Mouse (Mus musculus) forebrain, embryonic 12.5 days (tissue): ENCODE data around the gene Ccl28. TPM values are rescaled to one million over a fixed set of nuclear protein-coding genes. Genes with fewer than 3 reads are reported as not detected.

Experiments
- ATAC-seq: fragments of 200-750 bp; cut with Nextera tagmentation; 2 replicates; pipeline ENCODE4 v1.8.0; 2017; ENCODE audit warnings: moderate TSS enrichment; ENCODE audit not compliant: low FRiP score
- H3K27ac ChIP-seq: fragments of 300-500 bp; sonication (generic); 2 replicates; pipeline ENCODE4 v1.5.1; 2016; ENCODE audit warnings: mild to moderate bottlenecking
- H3K27me3 ChIP-seq: fragments of 300-500 bp; sonication (generic); 2 replicates; pipeline ENCODE4 v1.6.1; 2016; ENCODE audit warnings: mild to moderate bottlenecking
- H3K36me3 ChIP-seq: fragments of 300-500 bp; sonication (generic); replicated peaks from 2 replicates; pipeline ENCODE4 v1.6.1; 2016; ENCODE audit warnings: mild to moderate bottlenecking
- H3K4me1 ChIP-seq: fragments of 300-500 bp; sonication (generic); 2 replicates; pipeline ENCODE4 v1.6.1; 2016
- H3K4me2 ChIP-seq: fragments of 300-500 bp; sonication (generic); 2 replicates; pipeline ENCODE4 v1.6.1; 2016; ENCODE audit warnings: mild to moderate bottlenecking, moderate library complexity
- H3K4me3 ChIP-seq: fragments of 300-500 bp; sonication (generic); replicated peaks from 2 replicates; pipeline ENCODE4 v1.5.1; 2016; ENCODE audit warnings: mild to moderate bottlenecking
- H3K9ac ChIP-seq: fragments of 300-500 bp; sonication (generic); 2 replicates; pipeline ENCODE4 v1.6.1; 2016; ENCODE audit warnings: mild to moderate bottlenecking
- H3K9me3 ChIP-seq: fragments of 300-500 bp; sonication (generic); 2 replicates; pipeline ENCODE4 v1.6.1; 2016
- WGBS: fragments of 180-500 bp; shearing (Covaris S2); methylation state at CpG from one replicate; pipeline ENCODE4 v1.1.7; 2016; 5-methylcytosine and 5-hydroxymethylcytosine counted together
- polyA plus RNA-seq: library from polyadenylated mRNA; unstranded; fragments of >200 nt; fragmentation: Nextera tagmentation; extraction: Ambion mirVana; gene quantifications from 2 replicates; pipeline ENCODE4 v1.2.1, GENCODE M21; 2016

Ccl28 gene
- polyA plus RNA-seq, 1 experiment from 2014 or later: 0.09 TPM

DNA sequence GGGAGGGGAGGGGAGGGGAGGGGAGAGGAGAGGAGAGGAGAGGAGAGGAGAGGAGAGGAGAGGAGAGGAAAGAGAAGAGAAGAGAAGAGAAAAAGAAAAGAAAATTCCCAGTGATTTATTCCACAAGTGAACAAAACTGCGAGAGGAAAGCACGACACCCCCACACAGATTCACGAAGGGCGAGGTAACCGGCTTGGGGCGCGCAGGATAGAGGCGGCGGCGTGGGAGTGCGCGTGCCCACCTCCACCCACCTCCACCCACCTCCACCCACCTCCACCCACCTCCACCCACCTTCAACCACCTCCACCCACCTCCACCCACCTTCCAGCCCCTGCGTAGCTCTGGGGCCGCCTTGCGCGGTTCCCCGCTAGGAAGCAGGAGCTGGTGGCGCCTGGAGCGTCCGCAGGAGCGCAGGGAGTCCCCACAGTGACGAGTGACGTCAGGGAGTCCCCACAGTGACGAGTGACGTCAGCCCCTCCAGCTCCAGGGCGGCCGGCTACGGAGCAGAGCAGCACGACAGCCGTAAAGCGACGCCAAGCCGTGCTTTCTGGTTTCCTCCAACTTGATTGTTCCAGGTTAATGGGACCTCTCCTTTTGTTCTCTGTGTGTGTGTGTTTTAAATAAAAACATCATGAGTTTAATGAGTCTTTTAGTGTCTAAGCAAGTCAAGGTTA lies 8.0 kb downstream of the Ccl28 start:
- Histone ChIP-seq H3K4me2 (peak overlapping the region; percentile 60), H3K27ac (no peak overlapping the region), H3K4me1 (no peaks in the 10 kb centered on the region), H3K27me3 (0 out of 2 replicates have a peak, but pooled peaks cover 3% of the 10 kb centered on the region), H3K4me3 (peak overlapping the region; percentile 49), H3K9me3 (no peaks in the 10 kb centered on the region), H3K9ac (peak overlapping the region; percentile 38), H3K36me3 (no peaks in the 10 kb centered on the region)
- 9% methylated on average over 32 of the region's 33 CpGs for WGBS
- peak; percentile 97 for ATAC-seq

DNA sequence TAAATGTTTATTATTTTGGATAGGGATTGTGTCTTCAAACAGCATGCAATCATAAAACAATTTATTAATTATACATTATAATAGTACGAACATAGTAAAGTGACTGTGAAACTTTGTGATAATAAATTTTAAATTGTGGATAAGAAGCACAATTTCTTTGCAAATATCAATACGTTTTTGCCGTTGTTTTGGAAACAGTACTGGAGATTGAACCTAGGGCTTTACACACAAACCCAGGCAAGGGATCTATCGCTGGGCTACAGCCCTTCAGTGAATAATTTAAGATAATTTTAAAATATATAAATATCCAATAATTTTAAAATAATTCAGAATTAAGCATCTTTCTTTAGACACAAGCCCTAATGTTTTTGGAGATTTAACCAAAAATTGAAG lies 8.5 kb downstream of the Ccl28 start:
- no peak overlapping the region; the same call in 1 of the 2 replicates for H3K4me3 ChIP-seq
- 0 out of 2 replicates have a peak, but pooled peaks cover 3% of the 10 kb centered on the region for H3K27me3 ChIP-seq
- peak; percentile 39; the same call in 1 of the 2 replicates for ATAC-seq
- 88% methylated on average over 4 of the region's 4 CpGs for WGBS
- no peaks in the 10 kb centered on the region for H3K9me3 ChIP-seq
- H3K9ac ChIP-seq: no peak overlapping the region
- no peaks in the 10 kb centered on the region for H3K36me3 ChIP-seq
- H3K4me2 ChIP-seq: peak overlapping the region; percentile 60; the same call in 1 of the 2 replicates
- no peak overlapping the region for H3K27ac ChIP-seq
- H3K4me1 ChIP-seq: no peaks in the 10 kb centered on the region

DNA sequence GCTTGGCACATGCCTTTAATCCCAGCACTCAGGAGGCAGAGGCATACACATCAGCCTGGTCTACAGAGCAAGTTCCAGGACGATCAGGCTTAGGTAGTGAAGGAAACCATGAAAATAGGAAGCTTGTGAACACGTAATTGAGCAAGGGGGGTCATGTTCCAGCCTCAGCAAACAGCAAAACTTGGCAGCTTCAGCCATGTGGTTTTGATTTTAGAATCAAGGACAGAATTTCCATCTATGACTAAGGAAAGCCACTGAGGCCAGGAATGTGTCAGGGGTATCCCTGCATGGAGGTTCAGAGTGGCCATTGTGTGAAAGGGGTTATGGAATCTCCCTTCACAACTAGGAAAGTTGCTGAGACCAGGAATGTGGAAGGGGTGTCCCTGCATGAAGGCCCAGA lies 11.9 kb downstream of the Ccl28 start:
- WGBS: 77% methylated on average over 2 of the region's 2 CpGs
- H3K9ac ChIP-seq: no peak overlapping the region
- no peaks in the 10 kb centered on the region for H3K9me3 ChIP-seq
- no peak overlapping the region for H3K27ac ChIP-seq
- H3K36me3 ChIP-seq: no peaks in the 10 kb centered on the region
- no peak for ATAC-seq
- no peak overlapping the region for H3K4me2 ChIP-seq
- no peaks in the 10 kb centered on the region for H3K4me1 ChIP-seq
- H3K4me3 ChIP-seq: no peak overlapping the region
- 0 out of 2 replicates have a peak, but pooled peaks cover 3% of the 10 kb centered on the region for H3K27me3 ChIP-seq

DNA sequence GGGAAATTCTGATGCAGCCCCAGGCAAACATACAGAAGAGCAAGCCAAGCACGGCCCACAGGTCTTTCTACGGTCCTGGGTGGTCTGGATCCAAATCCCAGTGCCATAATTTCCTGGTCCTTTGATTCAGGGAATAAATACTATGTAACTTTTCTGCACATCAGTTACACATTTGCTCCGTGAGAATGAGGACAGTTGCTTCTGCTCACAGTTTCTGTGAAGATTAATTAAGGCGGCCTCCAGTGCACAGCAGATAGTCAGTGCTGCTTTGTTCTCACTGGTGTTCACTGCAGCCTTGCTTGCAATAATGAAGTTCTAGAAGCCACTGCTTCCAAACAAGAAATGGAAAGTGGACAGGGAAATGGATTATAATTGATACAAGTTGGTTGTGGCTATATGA lies 14.2 kb downstream of the Ccl28 start:
- ATAC-seq: no peak
- Histone ChIP-seq H3K4me2 (no peak overlapping the region), H3K4me1 (no peaks in the 10 kb centered on the region), H3K9me3 (no peaks in the 10 kb centered on the region), H3K36me3 (no peaks in the 10 kb centered on the region), H3K27me3 (0 out of 2 replicates have a peak, but pooled peaks cover 3% of the 10 kb centered on the region), H3K9ac (no peak overlapping the region), H3K27ac (no peak overlapping the region), H3K4me3 (no peak overlapping the region)
- WGBS: 78% methylated on average over 4 of the region's 4 CpGs

DNA sequence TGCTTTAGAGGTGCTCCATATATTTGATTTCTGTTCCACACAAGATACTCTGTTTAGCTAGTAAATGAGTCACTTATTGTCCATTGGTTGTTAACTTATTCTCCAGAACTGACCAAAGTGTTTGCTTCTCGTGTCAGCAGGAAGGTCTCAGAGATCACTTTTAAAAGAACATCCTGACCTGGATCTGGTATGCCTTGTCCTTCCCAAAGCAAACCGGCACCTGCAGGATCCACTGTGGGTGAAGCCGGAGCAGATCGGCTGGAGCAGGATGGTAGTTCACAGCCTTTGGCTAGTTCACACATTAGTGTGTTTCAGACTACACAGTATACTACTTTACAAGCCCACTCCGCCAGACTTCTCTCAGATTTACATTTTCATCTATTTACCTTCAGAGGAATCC lies 14.8 kb downstream of the Ccl28 start:
- Histone ChIP-seq H3K9me3 (no peaks in the 10 kb centered on the region), H3K4me3 (no peak overlapping the region), H3K9ac (no peak overlapping the region), H3K4me1 (no peaks in the 10 kb centered on the region), H3K4me2 (no peak overlapping the region), H3K36me3 (no peaks in the 10 kb centered on the region), H3K27me3 (0 out of 2 replicates have a peak, but pooled peaks cover 3% of the 10 kb centered on the region), H3K27ac (no peak overlapping the region)
- 88% methylated on average over 5 of the region's 5 CpGs for WGBS
- ATAC-seq: no peak

DNA sequence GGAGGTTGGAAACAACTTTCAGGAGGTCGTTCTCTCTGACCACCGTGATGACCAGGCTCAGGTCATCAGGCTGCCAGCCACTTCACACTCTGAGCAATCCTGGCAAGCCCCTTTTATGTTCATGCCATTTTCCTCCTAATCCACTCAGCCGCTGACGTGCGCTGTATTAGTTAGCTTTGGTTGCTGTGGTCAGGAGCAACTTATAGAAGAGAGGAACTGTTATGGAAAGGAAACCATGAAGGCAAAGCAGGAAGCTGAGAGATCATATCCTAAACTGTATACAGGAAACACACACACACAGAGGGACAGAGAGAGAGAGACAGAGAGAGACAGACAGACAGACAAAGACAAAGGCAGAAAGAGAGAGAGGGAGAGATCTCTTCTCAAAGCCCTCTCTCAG lies 15.7 kb downstream of the Ccl28 start:
- no peak overlapping the region for H3K4me2 ChIP-seq
- WGBS: 77% methylated on average over 5 of the region's 5 CpGs

DNA sequence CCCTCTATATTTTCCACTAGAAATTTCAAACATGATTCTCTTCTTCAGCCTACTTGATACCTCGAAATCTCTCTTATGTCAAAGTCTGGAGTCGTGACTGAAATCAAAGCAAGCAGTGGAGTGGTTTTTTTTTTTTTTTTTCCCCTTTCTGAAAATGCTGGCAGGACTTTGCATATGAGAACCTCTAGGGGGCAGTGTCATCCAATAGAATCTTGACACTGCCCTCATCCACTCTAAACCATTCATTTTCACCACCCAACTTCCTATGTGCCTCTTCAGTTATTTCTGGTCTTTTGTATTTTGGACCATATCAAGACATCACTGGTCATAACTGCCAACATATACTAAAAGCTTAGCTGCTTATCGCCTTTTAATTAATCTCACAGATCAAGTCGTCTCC lies 16.9 kb downstream of the Ccl28 start:
- H3K4me1 ChIP-seq: no peaks in the 10 kb centered on the region
- no peaks in the 10 kb centered on the region for H3K36me3 ChIP-seq
- H3K27ac ChIP-seq: no peak overlapping the region
- no peak overlapping the region for H3K4me3 ChIP-seq
- H3K27me3 ChIP-seq: no peaks in the 10 kb centered on the region
- no peak overlapping the region for H3K9ac ChIP-seq
- no peak for ATAC-seq
- no peaks in the 10 kb centered on the region for H3K9me3 ChIP-seq
- H3K4me2 ChIP-seq: no peak overlapping the region
- WGBS: 36% methylated on average over 4 of the region's 4 CpGs

More for the DNA sequence above, 15.7 kb downstream of the Ccl28 start:
- no peak overlapping the region for H3K9ac ChIP-seq
- H3K36me3 ChIP-seq: no peaks in the 10 kb centered on the region
- no peaks in the 10 kb centered on the region for H3K27me3 ChIP-seq
- H3K9me3 ChIP-seq: no peaks in the 10 kb centered on the region
- H3K4me3 ChIP-seq: no peak overlapping the region
- H3K4me1 ChIP-seq: no peaks in the 10 kb centered on the region
- H3K27ac ChIP-seq: no peak overlapping the region
- ATAC-seq: no peak

DNA sequence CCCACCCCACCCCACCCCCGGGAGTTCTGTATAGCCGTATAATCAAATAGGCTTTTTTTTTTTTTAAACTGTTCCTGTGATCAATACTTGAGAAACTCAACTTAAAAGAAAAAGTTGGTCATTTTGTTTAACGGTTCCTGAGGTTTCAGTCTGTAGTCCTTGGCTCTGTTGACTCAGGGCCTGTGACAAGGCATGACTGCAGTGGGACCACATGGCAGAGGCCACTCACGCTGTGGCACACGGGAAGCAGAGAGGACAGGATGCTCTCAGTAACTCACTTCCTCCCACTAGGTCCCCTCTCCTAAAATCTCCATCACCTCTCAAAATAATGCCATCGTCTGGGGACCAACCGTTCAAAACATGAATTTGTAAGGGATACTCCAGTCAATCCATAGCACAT lies 17.5 kb downstream of the Ccl28 start:
- H3K36me3 ChIP-seq: no peaks in the 10 kb centered on the region
- H3K27me3 ChIP-seq: no peaks in the 10 kb centered on the region
- no peak overlapping the region for H3K4me3 ChIP-seq
- H3K4me1 ChIP-seq: no peaks in the 10 kb centered on the region
- WGBS: 81% methylated on average over 7 of the region's 7 CpGs
- H3K9ac ChIP-seq: no peak overlapping the region
- no peak overlapping the region for H3K4me2 ChIP-seq
- no peak overlapping the region for H3K27ac ChIP-seq
- ATAC-seq: no peak
- H3K9me3 ChIP-seq: no peaks in the 10 kb centered on the region

DNA sequence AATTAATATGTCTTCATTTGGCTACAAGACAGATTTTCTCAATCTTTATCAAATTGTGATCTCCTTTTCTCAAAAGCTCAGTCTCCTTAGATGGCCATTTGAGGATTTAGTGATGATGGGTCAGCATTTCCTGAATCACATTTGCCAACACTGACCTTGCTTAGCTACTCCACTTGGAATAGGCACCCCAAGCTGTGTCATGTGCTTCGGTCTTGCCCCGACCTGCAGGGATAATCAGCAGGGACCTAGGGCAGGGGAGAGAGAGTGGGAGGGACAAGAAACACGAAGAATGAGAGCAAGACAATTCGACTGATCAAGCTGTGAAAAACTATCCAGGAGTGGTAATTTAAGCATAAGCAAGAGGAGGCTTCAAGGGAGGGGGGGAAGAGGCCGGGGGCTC lies 21.1 kb downstream of the Ccl28 start:
- no peak overlapping the region for H3K9ac ChIP-seq
- H3K4me3 ChIP-seq: no peak overlapping the region
- H3K27me3 ChIP-seq: no peaks in the 10 kb centered on the region
- H3K36me3 ChIP-seq: no peaks in the 10 kb centered on the region
- WGBS: 70% methylated on average over 5 of the region's 5 CpGs
- no peak overlapping the region for H3K27ac ChIP-seq
- peaks cover 4% of the 10 kb centered on the region; the same call in 1 of the 2 replicates for H3K4me1 ChIP-seq
- H3K9me3 ChIP-seq: no peaks in the 10 kb centered on the region
- ATAC-seq: no peak
- H3K4me2 ChIP-seq: no peak overlapping the region

DNA sequence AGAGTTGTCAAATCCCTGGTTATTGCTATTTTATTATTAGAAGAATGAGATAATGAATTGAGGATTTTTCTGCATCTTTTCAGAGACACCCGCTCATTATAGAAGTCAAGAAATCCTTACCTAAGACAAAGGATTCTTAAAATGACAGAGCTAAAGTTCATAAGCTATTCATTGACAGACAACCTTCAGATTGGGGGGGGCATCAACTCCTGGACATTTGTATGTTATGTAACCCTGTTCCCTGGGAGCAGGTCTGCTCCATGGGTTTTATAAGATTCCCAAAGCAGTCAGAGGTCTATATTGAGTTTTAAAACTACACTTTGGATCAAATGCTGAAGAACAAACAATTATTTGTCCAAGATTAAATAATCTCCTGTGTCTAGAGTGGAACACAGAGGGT lies 22.9 kb downstream of the Ccl28 start:
- Histone ChIP-seq H3K4me3 (no peak overlapping the region), H3K27ac (no peak overlapping the region), H3K4me1 (peaks cover 4% of the 10 kb centered on the region; the same call in 1 of the 2 replicates), H3K36me3 (no peaks in the 10 kb centered on the region), H3K27me3 (no peaks in the 10 kb centered on the region), H3K9ac (no peak overlapping the region), H3K4me2 (no peak overlapping the region), H3K9me3 (no peaks in the 10 kb centered on the region)
- no peak for ATAC-seq
- WGBS: 98% methylated on average over 1 of the region's 1 CpGs

DNA sequence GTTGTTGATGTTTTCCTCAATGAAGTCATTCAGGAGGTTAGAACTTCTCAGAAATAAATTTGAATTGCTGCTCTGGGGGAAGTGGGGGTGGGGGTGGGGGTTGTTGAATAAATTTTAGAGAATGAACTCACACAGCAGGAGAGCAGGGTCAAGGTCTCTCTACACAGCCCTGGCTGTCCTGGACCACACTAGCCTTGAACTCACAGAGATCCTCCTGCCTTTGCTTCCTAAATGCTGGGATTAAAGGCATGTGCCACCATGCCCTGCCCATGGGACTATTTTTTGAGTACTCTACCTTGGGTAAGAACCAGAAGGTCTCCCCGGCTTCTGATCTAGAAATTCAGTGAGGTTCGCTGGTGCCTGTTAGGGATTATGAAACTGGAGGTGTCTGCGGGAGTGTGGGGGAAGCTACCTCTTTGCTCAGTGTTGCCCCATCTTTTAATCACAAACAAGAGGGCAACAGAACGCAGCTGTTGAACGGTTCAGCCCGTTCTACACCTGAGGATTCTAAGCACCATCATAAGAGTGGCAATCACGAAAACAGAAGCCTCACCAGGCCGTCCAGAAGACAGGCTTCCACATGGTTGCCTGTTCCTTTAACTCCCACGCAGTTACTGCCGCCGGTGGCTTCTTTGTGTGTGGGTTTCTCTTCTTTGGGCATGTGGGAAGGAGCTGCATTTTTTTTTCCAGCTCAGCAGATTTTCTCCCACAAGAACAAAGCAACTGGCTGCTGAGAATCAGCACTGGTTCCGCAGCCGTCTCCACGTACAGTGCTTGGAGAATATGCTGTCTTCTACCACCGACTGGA lies 25.5 kb downstream of the Ccl28 start:
- WGBS: 50% methylated on average over 15 of the region's 15 CpGs
- no peak for ATAC-seq

DNA sequence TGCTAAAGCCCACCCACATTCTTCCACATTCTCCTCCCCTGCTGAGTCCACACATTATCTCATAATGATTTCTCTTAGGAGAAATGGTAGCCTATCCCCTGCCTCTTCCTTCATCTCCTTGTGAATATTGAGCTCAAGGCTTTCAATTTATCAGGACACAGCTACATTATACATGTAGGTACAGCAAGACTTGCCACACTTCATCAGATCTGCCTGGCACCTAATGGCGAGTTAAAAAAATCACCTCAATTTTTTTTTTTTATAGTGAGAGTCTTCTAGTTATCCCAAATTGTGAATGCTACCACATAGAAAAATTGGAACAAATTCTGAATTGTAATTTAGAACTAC lies 26.1 kb downstream of the Ccl28 start:
- 89% methylated on average over 1 of the region's 1 CpGs for WGBS
- Histone ChIP-seq H3K4me3 (no peak overlapping the region), H3K36me3 (no peaks in the 10 kb centered on the region), H3K4me1 (peaks cover 4% of the 10 kb centered on the region; the same call in 1 of the 2 replicates), H3K4me2 (no peak overlapping the region), H3K27ac (no peak overlapping the region), H3K27me3 (no peaks in the 10 kb centered on the region), H3K9me3 (no peaks in the 10 kb centered on the region), H3K9ac (no peak overlapping the region)
- no peak for ATAC-seq

More for the DNA sequence above, 25.5 kb downstream of the Ccl28 start:
- Histone ChIP-seq H3K9me3 (no peaks in the 10 kb centered on the region), H3K9ac (no peak overlapping the region), H3K27ac (no peak overlapping the region), H3K4me2 (no peak overlapping the region; the same call in 1 of the 2 replicates), H3K36me3 (no peaks in the 10 kb centered on the region), H3K4me3 (no peak overlapping the region), H3K27me3 (no peaks in the 10 kb centered on the region), H3K4me1 (peaks cover 4% of the 10 kb centered on the region; the same call in 1 of the 2 replicates)
